Mouse (Mus musculus) stomach, embryonic 14.5 days (tissue): ENCODE results near the gene Slc37a4. TPM values are rescaled to one million over a fixed set of nuclear protein-coding genes. Genes with fewer than 3 reads are reported as not detected.
"Not testable (repeated sequence)": the region's sequence is repeated elsewhere in the genome, so short reads cannot be mapped to it uniquely, and the experiment has no call there.

Experiments
- ATAC-seq: fragments of 200-750 bp; cut with Nextera tagmentation; 2 replicates; pipeline ENCODE4 v1.8.0; 2017; ENCODE audit warnings: low read depth, moderate TSS enrichment; ENCODE audit not compliant: insufficient number of reproducible peaks, insufficient read depth, low FRiP score
- H3K27ac ChIP-seq: fragments of 300-500 bp; sonication (generic); 2 replicates; pipeline ENCODE4 v1.5.1; 2014; ENCODE audit warnings: mild to moderate bottlenecking, low read length, moderate library complexity, mixed read lengths
- H3K27me3 ChIP-seq: fragments of 300-500 bp; sonication (generic); 2 replicates; pipeline ENCODE4 v1.6.1; 2014; ENCODE audit warnings: low read length, control low read depth, mixed read lengths; ENCODE audit not compliant: control insufficient read depth, insufficient read depth
- H3K36me3 ChIP-seq: fragments of 300-500 bp; sonication (generic); 2 replicates; pipeline ENCODE4 v1.6.1; 2014; ENCODE audit warnings: mild to moderate bottlenecking, control low read depth, low read length, moderate library complexity, mixed read lengths; ENCODE audit not compliant: control insufficient read depth, insufficient read depth
- H3K4me1 ChIP-seq: fragments of 300-500 bp; sonication (generic); 2 replicates; pipeline ENCODE4 v1.6.1; 2014; ENCODE audit warnings: low read length, control low read depth, mixed read lengths; ENCODE audit not compliant: control insufficient read depth, insufficient read depth
- H3K4me2 ChIP-seq: fragments of 300-500 bp; sonication (generic); replicated peaks from 2 replicates; pipeline ENCODE4 v1.6.1; 2014; ENCODE audit warnings: low read depth, low read length, control low read depth
- H3K4me3 ChIP-seq: fragments of 300-500 bp; sonication (generic); 2 replicates; pipeline ENCODE4 v1.5.1; 2014; ENCODE audit warnings: low read depth, low read length, control low read depth
- H3K9ac ChIP-seq: fragments of 300-500 bp; sonication (generic); replicated peaks from 2 replicates; pipeline ENCODE4 v1.6.1; 2014; ENCODE audit warnings: low read depth, mild to moderate bottlenecking, control low read depth, low read length, moderate library complexity, mixed read lengths
- H3K9me3 ChIP-seq: fragments of 300-500 bp; sonication (generic); 2 replicates; pipeline ENCODE4 v1.6.1; 2016; ENCODE audit warnings: low read depth, low read length, control low read depth; ENCODE audit not compliant: control insufficient read depth
- WGBS: fragments of 180-500 bp; shearing (Covaris S2); extraction: QIAGEN DNeasy Blood & Tissue Kit; methylation state at CpG from one replicate; pipeline ENCODE4 v1.1.7; 2014; 5-methylcytosine and 5-hydroxymethylcytosine counted together
- polyA plus RNA-seq: library from polyadenylated mRNA; unstranded; fragments of >200 nt; fragmentation: Nextera tagmentation; extraction: Ambion mirVana; gene quantifications from 2 replicates; pipeline ENCODE4 v1.2.1, GENCODE M21; 2014

The Slc37a4 gene
- polyA plus RNA-seq, 1 experiment from 2014 or later, result 22.3 TPM

GRCm38 (mm10) chr9:44412781-44413180, 16.1 kb downstream of the Slc37a4 start:
- peaks cover 51% of the 10 kb centered on the region for H3K36me3 ChIP-seq
- no peak overlapping the region for H3K27ac ChIP-seq
- no peak overlapping the region for H3K4me3 ChIP-seq

GRCm38 (mm10) chr9:44417156-44417891, 20.7 kb downstream of the Slc37a4 start:
- WGBS, result 7% methylated on average over 26 of the region's 26 CpGs
- ATAC-seq, result peak; percentile 61
- peak overlapping the region; percentile 85 for H3K4me2 ChIP-seq

More at GRCm38 (mm10) chr9:44412781-44413180, 16.1 kb downstream of the Slc37a4 start:
- no peak overlapping the region for H3K4me2 ChIP-seq
- 77% methylated on average over 2 of the region's 2 CpGs for WGBS
- no peak for ATAC-seq
- peaks cover 4% of the 10 kb centered on the region for H3K4me1 ChIP-seq
- no peaks in the 10 kb centered on the region for H3K27me3 ChIP-seq
- no peaks in the 10 kb centered on the region for H3K9me3 ChIP-seq
- H3K9ac ChIP-seq, result no peak overlapping the region

GRCm38 (mm10) chr9:44417892-44418363, 21.3 kb downstream of the Slc37a4 start:
- Histone ChIP-seq H3K4me2 (peak overlapping the region; percentile 85), H3K27me3 (no peaks in the 10 kb centered on the region), H3K36me3 (peaks cover 10% of the 10 kb centered on the region), H3K27ac (peak overlapping the region; percentile 63; the same call in 1 of the 2 replicates), H3K4me3 (peak overlapping the region; percentile 88), H3K9ac (peak overlapping the region; percentile 83), H3K9me3 (no peaks in the 10 kb centered on the region), H3K4me1 (peaks cover 4% of the 10 kb centered on the region)
- ATAC-seq, result peak; percentile 91
- WGBS, result under 1% methylated on average over 38 of the region's 38 CpGs

More at GRCm38 (mm10) chr9:44417156-44417891, 20.7 kb downstream of the Slc37a4 start:
- no peaks in the 10 kb centered on the region for H3K27me3 ChIP-seq
- H3K4me1 ChIP-seq, result peaks cover 4% of the 10 kb centered on the region
- peak overlapping the region; percentile 88 for H3K4me3 ChIP-seq
- H3K36me3 ChIP-seq, result peaks cover 16% of the 10 kb centered on the region
- H3K9ac ChIP-seq, result peak overlapping the region; percentile 83
- H3K27ac ChIP-seq, result peak overlapping the region; percentile 63; the same call in 1 of the 2 replicates
- no peaks in the 10 kb centered on the region for H3K9me3 ChIP-seq

- peaks cover 4% of the 10 kb centered on the region for H3K4me1 ChIP-seq
- H3K4me3 ChIP-seq, result peak within 1 kb of the TSS; percentile 88
- peak within 1 kb of the TSS; percentile 85 for H3K4me2 ChIP-seq
- peak within 1 kb of the TSS; percentile 83 for H3K9ac ChIP-seq
- no peaks in the 10 kb centered on the region for H3K9me3 ChIP-seq
- peaks cover 5% of the 10 kb centered on the region; the same call in 1 of the 2 replicates for H3K36me3 ChIP-seq
- no peaks in the 10 kb centered on the region for H3K27me3 ChIP-seq
- 76% methylated on average over 14 of the region's 14 CpGs for WGBS
- ATAC-seq, result no peak
- peak within 1 kb of the TSS; percentile 63; the same call in 1 of the 2 replicates for H3K27ac ChIP-seq
Observed at GRCm38 (mm10) chr9:44418519-44419385, 22.1 kb downstream of the Slc37a4 start, which contains the start of gene Ccdc84. TSS of gene Ccdc84 (minus strand) at chr9:44418569.

- not testable (repeated sequence) for H3K9me3 ChIP-seq, H3K4me2 ChIP-seq, H3K27ac ChIP-seq, H3K36me3 ChIP-seq, H3K27me3 ChIP-seq, H3K9ac ChIP-seq, H3K4me3 ChIP-seq, ATAC-seq, H3K4me1 ChIP-seq
- WGBS, result 91% methylated on average over 9 of the region's 9 CpGs
Observed at GRCm38 (mm10) chr9:44419730-44420129, 23.1 kb downstream of the Slc37a4 start.

- Histone ChIP-seq H3K4me1 (peaks cover 4% of the 10 kb centered on the region), H3K9ac (no peak overlapping the region), H3K9me3 (no peaks in the 10 kb centered on the region), H3K27ac (no peak overlapping the region), H3K4me2 (no peak overlapping the region), H3K27me3 (no peaks in the 10 kb centered on the region), H3K4me3 (no peak overlapping the region), H3K36me3 (no peaks in the 10 kb centered on the region)
- 71% methylated on average over 5 of the region's 5 CpGs for WGBS
- no peak for ATAC-seq
Observed at GRCm38 (mm10) chr9:44420280-44420898, 23.7 kb downstream of the Slc37a4 start.

GRCm38 (mm10) chr9:44423576-44423975, 26.9 kb downstream of the Slc37a4 start:
- Histone ChIP-seq H3K9me3 (no peaks in the 10 kb centered on the region), H3K4me3 (no peak overlapping the region), H3K9ac (no peak overlapping the region), H3K36me3 (no peaks in the 10 kb centered on the region), H3K27ac (no peak overlapping the region), H3K27me3 (no peaks in the 10 kb centered on the region), H3K4me1 (no peaks in the 10 kb centered on the region), H3K4me2 (no peak overlapping the region)
- WGBS, result 74% methylated on average over 4 of the region's 4 CpGs
- ATAC-seq, result no peak
